Mouse (Mus musculus) CD4-positive helper T cell, adult 2 months (primary cell): ENCODE measurements around the gene Tob2.

Experiments
- DNase-seq: peaks from one replicate; pipeline ENCODE4 v3.0.0-alpha.2; 2012; ENCODE audit warnings: low read depth, missing footprints, low spot score

Gene Tob2

GRCm38 (mm10) chr15:81860471-81861135 is 2.0 kb upstream of the Tob2 start:
- DNase-seq, result no peak

GRCm38 (mm10) chr15:81859330-81860255 is 997 bp upstream of the Tob2 start:
- peak; percentile 96 for DNase-seq

- DNase-seq, result peak; percentile 92
Measured at GRCm38 (mm10) chr15:81858138-81858516, 469 bp downstream of the Tob2 start.

- no peak for DNase-seq
Measured at GRCm38 (mm10) chr15:81857724-81858116, 876 bp downstream of the Tob2 start.

GRCm38 (mm10) chr15:81856938-81857723 is 1.5 kb downstream of the Tob2 start:
- DNase-seq, result peak; percentile 65

- DNase-seq, result peak; percentile 87
Measured at GRCm38 (mm10) chr15:81856030-81856790, 2.4 kb downstream of the Tob2 start.

- no peak for DNase-seq
Measured at GRCm38 (mm10) chr15:81853081-81853480, 5.5 kb downstream of the Tob2 start.

- no peak for DNase-seq
Measured at GRCm38 (mm10) chr15:81852411-81853000, 6.1 kb downstream of the Tob2 start.

- DNase-seq, result no peak
Measured at GRCm38 (mm10) chr15:81851375-81851774, 7.2 kb downstream of the Tob2 start.

GRCm38 (mm10) chr15:81850718-81851117 is 7.9 kb downstream of the Tob2 start:
- DNase-seq, result no peak

GRCm38 (mm10) chr15:81849104-81849503 is 9.5 kb downstream of the Tob2 start:
- DNase-seq, result no peak

- peak; percentile 82 for DNase-seq
Measured at GRCm38 (mm10) chr15:81848301-81848700, 10.3 kb downstream of the Tob2 start.

GRCm38 (mm10) chr15:81847861-81848260 is 10.7 kb downstream of the Tob2 start:
- no peak for DNase-seq

GRCm38 (mm10) chr15:81847161-81847560 is 11.4 kb downstream of the Tob2 start:
- no peak for DNase-seq

- no peak for DNase-seq
Measured at GRCm38 (mm10) chr15:81846755-81847154, 11.8 kb downstream of the Tob2 start.

- DNase-seq, result no peak
Measured at GRCm38 (mm10) chr15:81845724-81846123, 12.9 kb downstream of the Tob2 start.

GRCm38 (mm10) chr15:81845033-81845625 is 13.5 kb downstream of the Tob2 start:
- no peak for DNase-seq

- DNase-seq, result no peak
Measured at GRCm38 (mm10) chr15:81842275-81842674, 16.3 kb downstream of the Tob2 start.

- DNase-seq, result no peak
Measured at GRCm38 (mm10) chr15:81840306-81840705, 18.3 kb downstream of the Tob2 start.

- no peak for DNase-seq
Measured at GRCm38 (mm10) chr15:81839634-81840033, 19.0 kb downstream of the Tob2 start.
